In genomic region chr12:100210973-100211372, GRCm38 (mm10) we compare ENCODE assay signal across 8 mouse cellular contexts. TPM values are rescaled to one million over a fixed set of nuclear protein-coding genes. Genes with fewer than 3 reads are reported as not detected.
DNase-seq lines count a peak whose midpoint lies in the region; ATAC-seq and TF ChIP-seq lines count a peak whose summit lies in the region.

No protein-coding gene starts in this region.

- no peaks in the 10 kb centered on the region for H3K27me3 ChIP-seq in megakaryocyte, embryonic 14.5 days (replicated peaks)

- H3K9me3 ChIP-seq in megakaryocyte, embryonic 14.5 days, result peaks cover 16% of the 10 kb centered on the region

- intact Hi-C loops in left cerebral cortex, adult 2 months (cut with DNase I), result no loop called here
- intact Hi-C loops in gastrocnemius, postnatal 14 days (cut with DNase I; ENCODE audit: low total_unique reads), result no loop called here

- H3K36me3 ChIP-seq in megakaryocyte, embryonic 14.5 days (replicated peaks; ENCODE audit: low read length), result peaks cover 51% of the 10 kb centered on the region

- no peak overlapping the region for H3K4me3 ChIP-seq in left cerebral cortex, adult 2 months
- peak overlapping the region; percentile 54 for H3K4me3 ChIP-seq in megakaryocyte, embryonic 14.5 days (replicated peaks)

- TF ChIP-seq CTCF in left cerebral cortex, adult 2 months (IDR thresholded peaks at IDR 0.05), result no peak

- peak overlapping the region; percentile 64 for H3K27ac ChIP-seq in left cerebral cortex, adult 2 months

- H3K4me1 ChIP-seq in megakaryocyte, embryonic 14.5 days, result peaks cover 60% of the 10 kb centered on the region

- peak; percentile 82 to 85 for ATAC-seq in hematopoietic stem cell, adult 5-6 weeks (replicated peaks in 1 of 2; ENCODE audit: insufficient read depth in 1 of 2, low FRiP score in 2 of 2, low TSS enrichment in 1 of 2, low read depth in 1 of 2, poor library complexity in 2 of 2, severe bottlenecking in 2 of 2)

- no peak for DNase-seq in left cerebral cortex, adult 2 months (ENCODE audit: extremely low spot score in 1 of 2, low spot score in 2 of 2)
- DNase-seq in left cerebral cortex, adult 11 months (ENCODE audit: low spot score), result no peak
- DNase-seq in c-Kit-positive CD71-positive TER-119-negative erythroid progenitor cells, embryonic 14.5 days (ENCODE audit: low read depth), result peak; percentile 46
- no peak for DNase-seq in thymus, postnatal 36 days
- DNase-seq in gastrocnemius, postnatal 14 days, result no peak
- DNase-seq in thymus, postnatal 4 days, result no peak

RNA-seq across cellular contexts. Expression of gene Calm1, which starts 11.7 kb away (rescaled TPM):
- total RNA-seq in left cerebral cortex, adult 2 months (2021), result 1,000 to 10,000 TPM; 2,238 to 2,247 TPM
- total RNA-seq in hematopoietic stem cell, adult 5-6 weeks (2017), result 385 and 714 TPM in 2 replicates
- 932 and 1,228 TPM in 2 replicates for polyA plus RNA-seq in megakaryocyte, embryonic 14.5 days (2012; ENCODE audit: insufficient read depth, low replicate concordance)
- 100 to 1,000 TPM; 380 to 427 TPM for total RNA-seq in gastrocnemius, postnatal 14 days (2021)

RNA-seq across cellular contexts. Expression of gene Nrde2, which starts 51.5 kb away (rescaled TPM):
- 10 to 100 TPM; 17.3 to 21.9 TPM for total RNA-seq in left cerebral cortex, adult 2 months (2021)
- total RNA-seq in hematopoietic stem cell, adult 5-6 weeks (2017), result 28.4 and 52.3 TPM in 2 replicates
- 1.5 and 4.5 TPM in 2 replicates for polyA plus RNA-seq in megakaryocyte, embryonic 14.5 days (2012; ENCODE audit: insufficient read depth, low replicate concordance)
- total RNA-seq in gastrocnemius, postnatal 14 days (2021), result 1 to 10 TPM; 7.7 to 9.7 TPM
